Mouse (Mus musculus) liver, adult 2 months (tissue): ENCODE measurements around the gene Galm. TPM values are rescaled to one million over a fixed set of nuclear protein-coding genes. Genes with fewer than 3 reads are reported as not detected.

ENCODE experiments used
- DNase-seq: peaks from one replicate; pipeline ENCODE4 v3.0.0-alpha.2; 2011; ENCODE audit warnings: low read depth, low spot score; ENCODE audit errors: extremely low read depth
- H3K27ac ChIP-seq: fragments of 200-500 bp; replicated peaks from 2 replicates; pipeline ENCODE4 v1.5.1; 2012; ENCODE audit warnings: low read depth, mild to moderate bottlenecking, control low read depth, inconsistent platforms, low read length; ENCODE audit not compliant: insufficient read depth
- H3K27me3 ChIP-seq: fragments of 200-500 bp; 2 replicates; pipeline ENCODE4 v1.6.1; 2012; ENCODE audit warnings: mild to moderate bottlenecking, moderate library complexity, low read length, inconsistent platforms; ENCODE audit not compliant: control insufficient read depth, insufficient read depth
- H3K36me3 ChIP-seq: fragments of 200-500 bp; 2 replicates; pipeline ENCODE4 v1.6.1; 2012; ENCODE audit warnings: low read length, inconsistent platforms; ENCODE audit not compliant: control insufficient read depth, insufficient read depth
- H3K4me1 ChIP-seq: fragments of 200-500 bp; 2 replicates; pipeline ENCODE4 v1.6.1; 2011; ENCODE audit warnings: low read length; ENCODE audit not compliant: control insufficient read depth, insufficient read depth
- H3K4me3 ChIP-seq: fragments of 200-500 bp; 2 replicates; pipeline ENCODE4 v1.5.1; 2011; ENCODE audit warnings: low read depth, mild to moderate bottlenecking, control low read depth, low read length, moderate library complexity; ENCODE audit not compliant: insufficient read depth
- H3K79me2 ChIP-seq: fragments of 200-500 bp; 2 replicates; pipeline ENCODE4 v1.6.1; 2012; ENCODE audit warnings: inconsistent platforms, mild to moderate bottlenecking, low read length, moderate library complexity; ENCODE audit not compliant: control insufficient read depth, insufficient read depth
- H3K9ac ChIP-seq: fragments of 200-500 bp; 2 replicates; pipeline ENCODE4 v1.6.1; 2012; ENCODE audit warnings: low read depth, mild to moderate bottlenecking, control low read depth, inconsistent platforms, low read length
- CTCF ChIP-seq: fragments of 200-500 bp; IDR thresholded peaks from 2 replicates; pipeline ENCODE4 v1.5.1; 2011; ENCODE audit warnings: low read depth, low read length, control low read depth
- POLR2A ChIP-seq: fragments of 200-500 bp; IDR thresholded peaks from 2 replicates; pipeline ENCODE4 v1.6.1; 2011; ENCODE audit warnings: low read length, control low read depth; ENCODE audit not compliant: insufficient read depth; ENCODE audit errors: extremely low read depth
- WGBS: fragments of 180-500 bp; shearing (Covaris S2); methylation state at CpG from one replicate; pipeline ENCODE4 v1.1.7; 2018; 5-methylcytosine and 5-hydroxymethylcytosine counted together
- polyA plus RNA-seq: library from polyadenylated mRNA; depleted of rRNA; stranded (reverse); fragments of >200 nt; gene quantifications from 2 replicates; pipeline ENCODE4 v1.2.3, GENCODE M21; 2012
- total RNA-seq: library from RNA; depleted of rRNA; stranded (reverse); fragments of >200 nt; gene quantifications from 2 replicates; pipeline ENCODE4 v1.2.3, GENCODE M21; 2014

Gene Galm
- total and polyA plus RNA-seq, 2 experiments: 68.6 to 81.2 TPM

- peak; percentile 93 for DNase-seq
- 8% methylated on average over 1 of the region's 1 CpGs for WGBS
Measured at GRCm38 (mm10) chr17:80131431-80131766, 4.1 kb downstream of the Galm start.

GRCm38 (mm10) chr17:80131838-80132237, 4.6 kb downstream of the Galm start:
- Histone ChIP-seq H3K9ac (peak overlapping the region; percentile 49; the same call in 1 of the 2 replicates), H3K36me3 (no peaks in the 10 kb centered on the region), H3K4me1 (peaks cover 13% of the 10 kb centered on the region), H3K79me2 (peaks cover 18% of the 10 kb centered on the region; the same call in 1 of the 2 replicates), H3K27me3 (no peaks in the 10 kb centered on the region), H3K4me3 (peak overlapping the region; percentile 44; the same call in 1 of the 2 replicates), H3K27ac (peak overlapping the region; percentile 93)
- TF ChIP-seq CTCF: no peak
- peak; percentile 95 for DNase-seq
- WGBS: 17% methylated on average over 7 of the region's 7 CpGs

More at GRCm38 (mm10) chr17:80131431-80131766, 4.1 kb downstream of the Galm start:
- Histone ChIP-seq H3K27me3 (no peaks in the 10 kb centered on the region), H3K36me3 (no peaks in the 10 kb centered on the region), H3K27ac (peak overlapping the region; percentile 93), H3K4me1 (peaks cover 13% of the 10 kb centered on the region), H3K9ac (no peak overlapping the region), H3K79me2 (peaks cover 18% of the 10 kb centered on the region; the same call in 1 of the 2 replicates), H3K4me3 (no peak overlapping the region)
- no peak for TF ChIP-seq CTCF

GRCm38 (mm10) chr17:80132502-80132901, 5.2 kb downstream of the Galm start:
- Histone ChIP-seq H3K4me1 (peaks cover 13% of the 10 kb centered on the region), H3K36me3 (no peaks in the 10 kb centered on the region), H3K27me3 (no peaks in the 10 kb centered on the region), H3K27ac (peak overlapping the region; percentile 93), H3K79me2 (peaks cover 18% of the 10 kb centered on the region; the same call in 1 of the 2 replicates), H3K9ac (no peak overlapping the region), H3K4me3 (peak overlapping the region; percentile 44; the same call in 1 of the 2 replicates)
- 25% methylated on average over 4 of the region's 4 CpGs for WGBS
- DNase-seq: peak; percentile 87
- TF ChIP-seq POLR2A (no peak), CTCF (no peak)

- Histone ChIP-seq H3K27ac (no peak overlapping the region), H3K4me1 (no peaks in the 10 kb centered on the region), H3K9ac (no peak overlapping the region), H3K36me3 (peaks cover 8% of the 10 kb centered on the region; the same call in 1 of the 2 replicates), H3K4me3 (no peak overlapping the region), H3K27me3 (no peaks in the 10 kb centered on the region), H3K79me2 (peaks cover 12% of the 10 kb centered on the region; the same call in 1 of the 2 replicates)
- 80% methylated on average over 17 of the region's 17 CpGs for WGBS
- DNase-seq: no peak
- TF ChIP-seq POLR2A: no peak
- TF ChIP-seq CTCF: no peak
Measured at GRCm38 (mm10) chr17:80138434-80139162, 11.3 kb downstream of the Galm start.

GRCm38 (mm10) chr17:80139753-80140444, 12.6 kb downstream of the Galm start:
- Histone ChIP-seq H3K4me1 (no peaks in the 10 kb centered on the region), H3K4me3 (no peak overlapping the region), H3K9ac (no peak overlapping the region), H3K27ac (no peak overlapping the region), H3K79me2 (peaks cover 5% of the 10 kb centered on the region; the same call in 1 of the 2 replicates), H3K27me3 (no peaks in the 10 kb centered on the region), H3K36me3 (peaks cover 11% of the 10 kb centered on the region; the same call in 1 of the 2 replicates)
- 84% methylated on average over 9 of the region's 9 CpGs for WGBS
- TF ChIP-seq CTCF: no peak
- TF ChIP-seq POLR2A: no peak
- no peak for DNase-seq
